Mouse (Mus musculus): ENCODE measurements around the gene Samd4. TPM values are rescaled to one million over a fixed set of nuclear protein-coding genes. Genes with fewer than 3 reads are reported as not detected.

The Samd4 gene
- polyA plus RNA-seq, 1 experiment from 2014 or later: 16.1 TPM

- ATAC-seq (replicated peaks; ENCODE audit: extremely low read depth, insufficient read depth, low FRiP score): peak; percentile 73
- Histone ChIP-seq H3K4me3 (ENCODE audit: low read length) (no peak overlapping the region), H3K9me3 (replicated peaks; ENCODE audit: control insufficient read depth, low read length) (no peaks in the 10 kb centered on the region), H3K4me2 (ENCODE audit: low read depth, low read length) (no peak overlapping the region), H3K4me1 (ENCODE audit: control insufficient read depth, insufficient read depth, low read length) (peaks cover 24% of the 10 kb centered on the region), H3K27me3 (ENCODE audit: control insufficient read depth, insufficient read depth, low read length) (no peaks in the 10 kb centered on the region), H3K9ac (ENCODE audit: low read length) (no peak overlapping the region), H3K36me3 (ENCODE audit: control insufficient read depth, insufficient read depth) (no peaks in the 10 kb centered on the region), H3K27ac (ENCODE audit: low read length) (no peak overlapping the region)
- WGBS: 38% methylated on average over 4 of the region's 4 CpGs
Measured at GRCm38 (mm10) chr14:46989694-46990093, 107.0 kb downstream of the Samd4 start.

DNA sequence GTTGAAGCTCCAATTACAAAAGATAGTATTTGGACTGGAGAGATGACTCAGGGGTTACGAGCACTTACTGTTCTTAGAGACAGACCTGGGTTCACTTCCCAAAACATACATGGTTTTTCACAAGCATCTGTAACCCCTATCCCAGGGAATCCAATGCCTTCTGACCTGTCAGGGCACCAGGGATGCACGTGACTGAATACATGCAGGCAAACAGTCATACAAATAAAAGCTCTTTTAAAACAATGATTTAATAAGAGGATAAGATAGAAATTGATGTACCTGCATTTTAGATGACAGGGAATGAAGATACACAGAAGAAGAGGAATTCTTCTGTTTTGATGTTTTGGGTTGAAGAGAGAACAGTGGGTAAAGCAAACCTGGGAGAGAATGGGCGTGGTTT lies 107.8 kb downstream of the Samd4 start:
- Histone ChIP-seq H3K4me3 (ENCODE audit: low read length) (no peak overlapping the region), H3K9ac (ENCODE audit: low read length) (no peak overlapping the region), H3K4me1 (ENCODE audit: control insufficient read depth, insufficient read depth, low read length) (peaks cover 17% of the 10 kb centered on the region), H3K27me3 (ENCODE audit: control insufficient read depth, insufficient read depth, low read length) (no peaks in the 10 kb centered on the region), H3K9me3 (replicated peaks; ENCODE audit: control insufficient read depth, low read length) (no peaks in the 10 kb centered on the region), H3K36me3 (ENCODE audit: control insufficient read depth, insufficient read depth) (no peaks in the 10 kb centered on the region), H3K4me2 (ENCODE audit: low read depth, low read length) (no peak overlapping the region), H3K27ac (ENCODE audit: low read length) (no peak overlapping the region; the same call in 1 of the 2 replicates)
- WGBS: 82% methylated on average over 3 of the region's 3 CpGs
- ATAC-seq (replicated peaks; ENCODE audit: extremely low read depth, insufficient read depth, low FRiP score): no peak

DNA sequence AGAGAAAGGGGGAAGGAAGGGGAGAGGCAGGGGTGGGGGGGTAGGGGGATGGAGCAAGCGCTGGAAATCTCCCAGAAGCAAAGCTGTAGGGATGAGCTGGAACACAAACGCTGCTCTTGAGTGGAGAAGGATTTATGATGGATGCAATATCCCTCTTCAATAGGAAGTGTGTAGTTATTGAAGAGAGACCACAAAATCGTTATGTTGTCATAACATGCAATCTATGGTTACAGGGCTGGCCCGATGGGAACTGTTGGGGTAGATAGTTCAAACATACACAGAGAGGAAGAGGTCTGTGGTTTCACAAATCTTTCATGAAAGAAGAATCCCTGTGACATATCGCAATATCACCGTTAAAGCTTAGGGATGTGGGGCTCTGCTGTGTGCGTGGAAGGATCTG lies 112.0 kb downstream of the Samd4 start:
- H3K4me2 ChIP-seq (ENCODE audit: low read depth, low read length): no peak overlapping the region

GRCm38 (mm10) chr14:46999321-47000025 lies 116.8 kb downstream of the Samd4 start:
- Histone ChIP-seq H3K36me3 (ENCODE audit: control insufficient read depth, insufficient read depth) (no peaks in the 10 kb centered on the region), H3K4me3 (ENCODE audit: low read length) (no peak overlapping the region), H3K9me3 (replicated peaks; ENCODE audit: control insufficient read depth, low read length) (no peaks in the 10 kb centered on the region), H3K4me2 (ENCODE audit: low read depth, low read length) (peak overlapping the region; percentile 46), H3K27ac (ENCODE audit: low read length) (peak overlapping the region; percentile 64), H3K9ac (ENCODE audit: low read length) (no peak overlapping the region), H3K27me3 (ENCODE audit: control insufficient read depth, insufficient read depth, low read length) (no peaks in the 10 kb centered on the region), H3K4me1 (ENCODE audit: control insufficient read depth, insufficient read depth, low read length) (peaks cover 25% of the 10 kb centered on the region)
- ATAC-seq (replicated peaks; ENCODE audit: extremely low read depth, insufficient read depth, low FRiP score): 0 out of 2 replicates have a peak, but pooled peaks have one; percentile 16
- whole genome bisulfite sequencing: 44% methylated on average over 9 of the region's 9 CpGs

More for the DNA sequence above, 112.0 kb downstream of the Samd4 start:
- Histone ChIP-seq H3K27ac (ENCODE audit: low read length) (no peak overlapping the region), H3K4me1 (ENCODE audit: control insufficient read depth, insufficient read depth, low read length) (peaks cover 26% of the 10 kb centered on the region), H3K4me3 (ENCODE audit: low read length) (no peak overlapping the region), H3K36me3 (ENCODE audit: control insufficient read depth, insufficient read depth) (no peaks in the 10 kb centered on the region), H3K9ac (ENCODE audit: low read length) (no peak overlapping the region), H3K9me3 (replicated peaks; ENCODE audit: control insufficient read depth, low read length) (no peaks in the 10 kb centered on the region), H3K27me3 (ENCODE audit: control insufficient read depth, insufficient read depth, low read length) (no peaks in the 10 kb centered on the region)
- 81% methylated on average over 7 of the region's 7 CpGs for WGBS
- no peak for ATAC-seq (replicated peaks; ENCODE audit: extremely low read depth, insufficient read depth, low FRiP score)

- Histone ChIP-seq H3K4me1 (ENCODE audit: control insufficient read depth, insufficient read depth, low read length) (peaks cover 28% of the 10 kb centered on the region), H3K27ac (ENCODE audit: low read length) (peak overlapping the region; percentile 64), H3K9ac (ENCODE audit: low read length) (0 out of 2 replicates have a peak overlapping the region, but pooled peaks have one; percentile 26), H3K36me3 (ENCODE audit: control insufficient read depth, insufficient read depth) (no peaks in the 10 kb centered on the region), H3K4me2 (ENCODE audit: low read depth, low read length) (peak overlapping the region; percentile 46), H3K27me3 (ENCODE audit: control insufficient read depth, insufficient read depth, low read length) (no peaks in the 10 kb centered on the region), H3K4me3 (ENCODE audit: low read length) (no peak overlapping the region), H3K9me3 (replicated peaks; ENCODE audit: control insufficient read depth, low read length) (no peaks in the 10 kb centered on the region)
- ATAC-seq (replicated peaks; ENCODE audit: extremely low read depth, insufficient read depth, low FRiP score): no peak
- 50% methylated on average over 11 of the region's 11 CpGs for WGBS
Measured at GRCm38 (mm10) chr14:47000096-47000736, 117.6 kb downstream of the Samd4 start.

- Histone ChIP-seq H3K4me1 (ENCODE audit: control insufficient read depth, insufficient read depth, low read length) (peaks cover 28% of the 10 kb centered on the region), H3K9ac (ENCODE audit: low read length) (no peak overlapping the region), H3K4me3 (ENCODE audit: low read length) (no peak overlapping the region), H3K27ac (ENCODE audit: low read length) (0 out of 2 replicates have a peak overlapping the region, but pooled peaks have one; percentile 15), H3K9me3 (replicated peaks; ENCODE audit: control insufficient read depth, low read length) (no peaks in the 10 kb centered on the region), H3K4me2 (ENCODE audit: low read depth, low read length) (peak overlapping the region; percentile 46), H3K36me3 (ENCODE audit: control insufficient read depth, insufficient read depth) (no peaks in the 10 kb centered on the region), H3K27me3 (ENCODE audit: control insufficient read depth, insufficient read depth, low read length) (no peaks in the 10 kb centered on the region)
- ATAC-seq (replicated peaks; ENCODE audit: extremely low read depth, insufficient read depth, low FRiP score): no peak; the same call in 1 of the 2 replicates
- WGBS: 63% methylated on average over 24 of the region's 24 CpGs
Measured at GRCm38 (mm10) chr14:47000786-47001761, 118.4 kb downstream of the Samd4 start.

DNA sequence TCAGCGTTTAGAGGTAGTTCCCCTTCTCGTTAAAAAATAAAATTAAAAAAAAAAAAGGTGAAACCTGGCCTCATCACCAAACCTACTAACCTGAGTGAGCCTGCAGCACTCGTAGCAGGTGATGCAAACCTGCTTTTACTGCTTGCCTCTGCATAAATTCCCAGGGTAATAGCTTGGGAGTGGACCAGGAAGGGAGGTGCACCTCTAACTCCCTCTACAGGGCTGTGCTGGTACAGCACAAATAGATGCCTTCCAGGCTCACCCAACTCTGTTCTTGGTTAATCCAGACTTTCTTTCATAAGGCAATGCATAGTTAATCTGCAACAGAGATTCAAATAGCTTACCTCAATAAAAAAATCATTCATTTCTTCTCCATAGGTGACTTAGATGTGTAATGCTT lies 121.5 kb downstream of the Samd4 start:
- 18% methylated on average over 3 of the region's 3 CpGs for WGBS

GRCm38 (mm10) chr14:47011171-47012139 lies 128.8 kb downstream of the Samd4 start:
- H3K4me3 ChIP-seq (ENCODE audit: low read length): no peak overlapping the region
- peak overlapping the region; percentile 56 for H3K4me2 ChIP-seq (ENCODE audit: low read depth, low read length)
- peak; percentile 75 for ATAC-seq (replicated peaks; ENCODE audit: extremely low read depth, insufficient read depth, low FRiP score)
- H3K36me3 ChIP-seq (ENCODE audit: control insufficient read depth, insufficient read depth): no peaks in the 10 kb centered on the region
- no peaks in the 10 kb centered on the region for H3K27me3 ChIP-seq (ENCODE audit: control insufficient read depth, insufficient read depth, low read length)
- H3K4me1 ChIP-seq (ENCODE audit: control insufficient read depth, insufficient read depth, low read length): peaks cover 29% of the 10 kb centered on the region
- peak overlapping the region; percentile 93 for H3K27ac ChIP-seq (ENCODE audit: low read length)
- H3K9ac ChIP-seq (ENCODE audit: low read length): peak overlapping the region; percentile 44
- 29% methylated on average over 18 of the region's 18 CpGs for WGBS
- no peaks in the 10 kb centered on the region for H3K9me3 ChIP-seq (replicated peaks; ENCODE audit: control insufficient read depth, low read length)

More for the DNA sequence above, 121.5 kb downstream of the Samd4 start:
- Histone ChIP-seq H3K27ac (ENCODE audit: low read length) (no peak overlapping the region), H3K4me2 (ENCODE audit: low read depth, low read length) (no peak overlapping the region), H3K9ac (ENCODE audit: low read length) (no peak overlapping the region), H3K36me3 (ENCODE audit: control insufficient read depth, insufficient read depth) (no peaks in the 10 kb centered on the region), H3K4me3 (ENCODE audit: low read length) (no peak overlapping the region), H3K27me3 (ENCODE audit: control insufficient read depth, insufficient read depth, low read length) (no peaks in the 10 kb centered on the region), H3K4me1 (ENCODE audit: control insufficient read depth, insufficient read depth, low read length) (peaks cover 24% of the 10 kb centered on the region), H3K9me3 (replicated peaks; ENCODE audit: control insufficient read depth, low read length) (no peaks in the 10 kb centered on the region)
- ATAC-seq (replicated peaks; ENCODE audit: extremely low read depth, insufficient read depth, low FRiP score): no peak
